Mouse (Mus musculus) CH12.LX (cell line): ENCODE data around the gene Togaram2. TPM values are rescaled to one million over a fixed set of nuclear protein-coding genes. Genes with fewer than 3 reads are reported as not detected.
A peak's percentile ranks its signal among the peaks of the same experiment; 100 is the strongest.

ENCODE experiments used
- DNase-seq: peaks from one replicate; pipeline ENCODE4 v3.0.0-alpha.2; 2013; ENCODE audit errors: extremely low read depth
- H3K27ac ChIP-seq: 2 replicates; pipeline ENCODE4 v1.5.1; 2012; ENCODE audit warnings: low read depth, mild to moderate bottlenecking, control low read depth, moderate library complexity; ENCODE audit not compliant: insufficient read depth
- H3K27me3 ChIP-seq: replicated peaks from 2 replicates; pipeline ENCODE3; 2012; ENCODE audit warnings: inconsistent platforms
- H3K36me3 ChIP-seq, 2 experiments: replicated peaks in 1 of 2; 2 replicates each; pipeline versions ENCODE3 to v1.6.1; 2012; ENCODE audit warnings: inconsistent platforms in 1 of 2, low read length in 1 of 2, mild to moderate bottlenecking in 1 of 2, mixed read lengths in 1 of 2, moderate library complexity in 1 of 2; ENCODE audit not compliant: control insufficient read depth in 1 of 2, insufficient read depth in 1 of 2
- H3K4me1 ChIP-seq, 2 experiments: 2 replicates each; pipeline ENCODE4 v1.6.1; 2012; ENCODE audit warnings: inconsistent platforms in 1 of 2, moderate library complexity in 1 of 2; ENCODE audit not compliant: insufficient read depth in 2 of 2, control insufficient read depth in 1 of 2
- H3K4me2 ChIP-seq: 2 replicates; pipeline ENCODE4 v1.6.1; 2012; ENCODE audit warnings: low read depth, mild to moderate bottlenecking, control low read depth; ENCODE audit not compliant: poor library complexity, insufficient read depth, severe bottlenecking
- H3K4me3 ChIP-seq, 3 experiments: fragments of 150-350 bp in 1 of 3; sonication (generic) in 1 of 3; replicated peaks in 1 of 3; 2 replicates each; pipeline versions ENCODE3 to v1.5.1; 2011 to 2012; ENCODE audit warnings: low read depth in 2 of 3, low read length in 2 of 3, mild to moderate bottlenecking in 2 of 3, moderate library complexity in 2 of 3, control low read depth in 1 of 3, improper control_type of control experiment in 1 of 3, inconsistent platforms in 1 of 3, mixed read lengths in 1 of 3; ENCODE audit not compliant: poor library complexity in 1 of 3
- H3K79me2 ChIP-seq: replicated peaks from 2 replicates; pipeline ENCODE4 v1.6.1; 2012; ENCODE audit warnings: mild to moderate bottlenecking, moderate library complexity; ENCODE audit not compliant: control insufficient read depth, poor library complexity, insufficient read depth, severe bottlenecking; ENCODE audit errors: extremely low read depth
- H3K9ac ChIP-seq: 2 replicates; pipeline ENCODE4 v1.6.1; 2012; ENCODE audit warnings: low read depth, mild to moderate bottlenecking, control low read depth, moderate library complexity; ENCODE audit not compliant: insufficient read depth
- H3K9me3 ChIP-seq: replicated peaks from 2 replicates; pipeline ENCODE3; 2012; ENCODE audit warnings: low read length, inconsistent platforms, mixed read lengths
- BHLHE40 ChIP-seq: IDR thresholded peaks from 2 replicates; pipeline ENCODE4 v1.6.1; 2011; ENCODE audit warnings: mild to moderate bottlenecking, low read depth, low read length, improper control_type of control experiment
- CHD2 ChIP-seq: IDR thresholded peaks from 2 replicates; pipeline ENCODE4 v1.6.1; 2011; ENCODE audit warnings: low read length, improper control_type of control experiment
- CTCF ChIP-seq, 2 experiments: IDR thresholded peaks in 1 of 2; conservative IDR thresholded peaks in 1 of 2; 2 replicates each; pipeline ENCODE4 v1.5.1; 2011 to 2012; ENCODE audit warnings: low read depth in 2 of 2, low read length in 2 of 2, improper control_type of control experiment in 1 of 2, inconsistent platforms in 1 of 2, mild to moderate bottlenecking in 1 of 2, moderate library complexity in 1 of 2
- ELF1 ChIP-seq: IDR thresholded peaks from 2 replicates; pipeline ENCODE4 v1.6.1; 2014; ENCODE audit warnings: low read depth, mild to moderate bottlenecking, inconsistent platforms, low read length, improper control_type of control experiment
- EP300 ChIP-seq: IDR thresholded peaks from 2 replicates; pipeline ENCODE4 v1.6.1; 2011; ENCODE audit warnings: low read length, improper control_type of control experiment
- ETS1 ChIP-seq: conservative IDR thresholded peaks from 2 replicates; pipeline ENCODE4 v1.6.1; 2012; ENCODE audit warnings: low read depth, mild to moderate bottlenecking, inconsistent platforms, low read length, improper control_type of control experiment, moderate library complexity
- GABPA ChIP-seq: IDR thresholded peaks from 2 replicates; pipeline ENCODE4 v1.6.1; 2012; ENCODE audit warnings: low read depth, low read length, improper control_type of control experiment, inconsistent platforms; ENCODE audit not compliant: insufficient replicate concordance
- HCFC1 ChIP-seq: IDR thresholded peaks from 2 replicates; pipeline ENCODE4 v1.6.1; 2012; ENCODE audit warnings: low read depth, mild to moderate bottlenecking, inconsistent platforms, low read length, improper control_type of control experiment
- IRF4 ChIP-seq: IDR thresholded peaks from 2 replicates; pipeline ENCODE4 v1.6.1; 2014; ENCODE audit warnings: low read depth, mild to moderate bottlenecking, inconsistent platforms, low read length, improper control_type of control experiment
- JUND ChIP-seq: conservative IDR thresholded peaks from 2 replicates; pipeline ENCODE4 v1.6.1; 2011; ENCODE audit warnings: low read depth, low read length, improper control_type of control experiment
- MAFK ChIP-seq: IDR thresholded peaks from 2 replicates; pipeline ENCODE4 v1.6.1; 2011; ENCODE audit warnings: low read length, improper control_type of control experiment; ENCODE audit not compliant: insufficient replicate concordance
- MEF2A ChIP-seq: IDR thresholded peaks from 2 replicates; pipeline ENCODE4 v1.6.1; 2014; ENCODE audit warnings: low read depth, mild to moderate bottlenecking, inconsistent platforms, low read length, improper control_type of control experiment, borderline replicate concordance
- MXI1 ChIP-seq: IDR thresholded peaks from 2 replicates; pipeline ENCODE4 v1.6.1; 2011; ENCODE audit warnings: mild to moderate bottlenecking, low read depth, low read length, improper control_type of control experiment
- RAD21 ChIP-seq: IDR thresholded peaks from 2 replicates; pipeline ENCODE4 v1.6.1; 2011; ENCODE audit warnings: low read depth, mild to moderate bottlenecking, low read length, improper control_type of control experiment, moderate library complexity
- SIN3A ChIP-seq: IDR thresholded peaks from 2 replicates; pipeline ENCODE4 v1.6.1; 2012; ENCODE audit warnings: low read length, improper control_type of control experiment, inconsistent platforms
- UBTF ChIP-seq: IDR thresholded peaks from 2 replicates; pipeline ENCODE4 v1.6.1; 2012; ENCODE audit warnings: low read depth, mild to moderate bottlenecking, inconsistent platforms, low read length, improper control_type of control experiment, moderate library complexity
- USF1 ChIP-seq: IDR thresholded peaks from 2 replicates; pipeline ENCODE4 v1.6.1; 2014; ENCODE audit warnings: low read depth, mild to moderate bottlenecking, inconsistent platforms, low read length, improper control_type of control experiment
- USF2 ChIP-seq: conservative IDR thresholded peaks from 2 replicates; pipeline ENCODE4 v1.6.1; 2011; ENCODE audit warnings: low read depth, low read length, improper control_type of control experiment
- ZKSCAN1 ChIP-seq: IDR thresholded peaks from 2 replicates; pipeline ENCODE4 v1.6.1; 2012; ENCODE audit warnings: low read depth, inconsistent platforms, low read length, improper control_type of control experiment, borderline replicate concordance
- dilution Hi-C: fragments of 300-500 bp; cut with MboI; formaldehyde crosslinking; loops from 2 replicates; pipeline ENCODE4 v1.14.3; 2020; ENCODE audit warnings: low sequenced_read_pairs; ENCODE audit not compliant: extremely low pct_unique_long_range_greater_than_20kb, extremely low pct_ligation_motif_present
- in situ Hi-C: fragments of 300-500 bp; cut with MboI; formaldehyde crosslinking; loops from 3 replicates; pipeline ENCODE4 v1.14.3; 2019; ENCODE audit warnings: low sequenced_read_pairs, low pct_ligation_motif_present, low pct_unique_long_range_greater_than_20kb, mixed read lengths
- polyA plus RNA-seq: library from polyadenylated mRNA; unstranded; fragments of >175 nt; gene quantifications from 2 replicates; pipeline ENCODE4 v1.2.1, GENCODE M21; 2012; ENCODE audit warnings: low read depth; ENCODE audit not compliant: insufficient read length
- total RNA-seq, 2 experiments: library from RNA; depleted of rRNA; stranded (reverse); fragments of 300-350 nt in 1 of 2; fragments of >200 nt in 1 of 2; gene quantifications; 2 replicates each; pipeline ENCODE4 v1.2.3; 2012 to 2014

Togaram2 gene
- total and polyA plus RNA-seq, 3 experiments, result 0.76 to 19.6 (median 2.6) TPM

- no peak for DNase-seq
- Histone ChIP-seq H3K4me2 (no peak overlapping the region), H3K9me3 (no peaks in the 10 kb centered on the region), H3K4me1 (peaks cover 32 to 86% of the 10 kb centered on the region in 2 experiments), H3K36me3 (peaks cover 0 to 17% of the 10 kb centered on the region in 2 experiments), H3K9ac (no peak overlapping the region), H3K27me3 (no peaks in the 10 kb centered on the region), H3K79me2 (no peaks in the 10 kb centered on the region), H3K4me3 (peak overlapping the region in 1 of 3 experiments; percentile 58), H3K27ac (no peak overlapping the region)
- TF ChIP-seq EP300 (peak; percentile 24; the same call in 1 of the 2 replicates), SIN3A (no peak)
- dilution Hi-C loops, result no loop called here
- in situ Hi-C loops, result no loop called here
These were observed 16.8 kb downstream of the Togaram2 start for GRCm38 (mm10) chr17:71689903-71690302.

GRCm38 (mm10) chr17:71691361-71691875 is 18.4 kb downstream of the Togaram2 start:
- TF ChIP-seq SIN3A (no peak), HCFC1 (no peak)
- in situ Hi-C loops, result no loop called here
- no peaks in the 10 kb centered on the region for H3K27me3 ChIP-seq
- no peak overlapping the region for H3K27ac ChIP-seq
- no peaks in the 10 kb centered on the region for H3K9me3 ChIP-seq
- no peak overlapping the region for H3K9ac ChIP-seq
- peak; percentile 43 for DNase-seq
- no peak overlapping the region; the same call in 1 of the 2 replicates for H3K4me2 ChIP-seq
- H3K79me2 ChIP-seq, result no peaks in the 10 kb centered on the region
- H3K36me3 ChIP-seq, result peaks cover 0 to 32% of the 10 kb centered on the region in 2 experiments
- dilution Hi-C loops, result no loop called here
- peaks cover 24 to 72% of the 10 kb centered on the region in 2 experiments for H3K4me1 ChIP-seq
- peak overlapping the region in 2 of 3 experiments; percentile 20 to 58 for H3K4me3 ChIP-seq

DNA sequence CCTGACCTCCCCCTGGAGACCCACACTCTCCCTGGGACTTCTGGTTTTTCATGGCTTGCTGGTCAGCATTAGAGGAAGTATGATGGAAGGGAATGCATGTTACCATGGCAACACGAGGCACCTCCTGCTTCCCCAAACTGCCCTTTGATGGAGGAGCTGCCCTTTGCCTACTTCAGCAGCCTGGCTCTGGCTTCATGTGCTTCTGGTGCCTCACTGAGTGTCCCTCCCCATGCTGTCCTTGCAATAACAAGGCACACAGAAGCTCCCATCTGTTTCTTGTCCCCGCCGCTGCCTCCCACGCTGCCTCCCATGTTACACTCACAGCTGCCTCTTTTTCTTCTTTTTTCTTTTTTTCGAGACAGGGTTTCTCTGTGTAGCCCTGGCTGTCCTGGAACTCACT is 20.3 kb downstream of the Togaram2 start:
- H3K27ac ChIP-seq, result no peak overlapping the region
- H3K4me3 ChIP-seq, result no peak overlapping the region
- H3K9me3 ChIP-seq, result no peaks in the 10 kb centered on the region
- TF ChIP-seq JUND, result no peak
- TF ChIP-seq BHLHE40, result no peak
- no peak for TF ChIP-seq UBTF
- TF ChIP-seq GABPA, result no peak
- no peak for TF ChIP-seq RAD21
- TF ChIP-seq MXI1, result no peak
- TF ChIP-seq HCFC1, result no peak
- no peak for TF ChIP-seq ETS1
- no peak for TF ChIP-seq MEF2A
- no peak for TF ChIP-seq CTCF (conservative IDR thresholded peaks at IDR 0.05 in 1 of 2, IDR thresholded peaks at IDR 0.05 in 1 of 2; ENCODE audit: low read depth in 2 of 2, low read length in 2 of 2)
- no peak for TF ChIP-seq USF2
- no peak for TF ChIP-seq SIN3A
- no peak for TF ChIP-seq ZKSCAN1
- no peak for TF ChIP-seq USF1
- TF ChIP-seq IRF4, result no peak
- TF ChIP-seq MAFK, result no peak
- TF ChIP-seq EP300, result no peak
- TF ChIP-seq ELF1, result no peak
- no peak for TF ChIP-seq CHD2
- no peak for DNase-seq
- H3K4me2 ChIP-seq, result no peak overlapping the region
- peaks cover 24 to 58% of the 10 kb centered on the region in 2 experiments for H3K4me1 ChIP-seq
- in situ Hi-C loops, result no loop called here
- peaks cover 0 to 48% of the 10 kb centered on the region in 2 experiments for H3K36me3 ChIP-seq
- H3K79me2 ChIP-seq, result no peaks in the 10 kb centered on the region
- H3K9ac ChIP-seq, result no peak overlapping the region
- dilution Hi-C loops, result no loop called here
- H3K27me3 ChIP-seq, result no peaks in the 10 kb centered on the region
